Mouse (Mus musculus): Measurements from ENCODE around the gene Pigo. TPM values are rescaled to one million over a fixed set of nuclear protein-coding genes. Genes with fewer than 3 reads are reported as not detected.

The Pigo gene
- polyA plus RNA-seq, 1 experiment = 7.6 TPM

DNA sequence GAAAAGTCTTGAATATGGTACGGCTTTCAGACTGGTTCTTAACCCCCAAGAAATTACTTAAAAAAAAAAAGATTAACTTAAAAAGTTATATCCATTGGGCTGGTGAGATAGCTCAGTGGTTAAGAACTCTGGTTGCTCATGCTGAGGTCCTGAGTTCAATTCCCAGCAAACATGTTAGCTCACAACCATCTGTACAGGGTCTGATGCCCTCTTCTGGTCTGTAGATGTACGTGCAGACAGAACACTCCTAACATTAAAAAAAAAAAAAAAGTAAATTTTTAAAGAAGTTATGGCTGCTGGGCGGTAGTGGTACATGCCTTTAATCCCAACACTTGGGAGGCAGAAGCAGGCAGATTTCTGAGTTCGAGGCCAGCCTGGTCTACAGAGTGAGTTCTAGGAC lies 47.6 kb downstream of the Pigo start:
- Histone ChIP-seq H3K4me1 (peaks cover 5% of the 10 kb centered on the region; the same call in 1 of the 2 replicates), H3K9me3 (no peaks in the 10 kb centered on the region), H3K36me3 (replicated peaks; ENCODE audit: low read length) (peaks cover 58% of the 10 kb centered on the region), H3K4me3 (replicated peaks) (no peak overlapping the region), H3K27me3 (replicated peaks) (no peaks in the 10 kb centered on the region)
- TF ChIP-seq FLI1 (IDR thresholded peaks at IDR 0.05; ENCODE audit: low read length) (no peak), GATA1 (IDR thresholded peaks at IDR 0.05; ENCODE audit: borderline replicate concordance, low read length) (no peak)

GRCm38 (mm10) chr4:42973868-42974267 lies 51.8 kb downstream of the Pigo start:
- TF ChIP-seq FLI1 (IDR thresholded peaks at IDR 0.05; ENCODE audit: low read length) = no peak
- no peak for TF ChIP-seq GATA1 (IDR thresholded peaks at IDR 0.05; ENCODE audit: borderline replicate concordance, low read length)
- no peaks in the 10 kb centered on the region for H3K9me3 ChIP-seq

GRCm38 (mm10) chr4:42972952-42973351 lies 52.7 kb downstream of the Pigo start:
- no peak for TF ChIP-seq GATA1 (IDR thresholded peaks at IDR 0.05; ENCODE audit: borderline replicate concordance, low read length)
- TF ChIP-seq FLI1 (IDR thresholded peaks at IDR 0.05; ENCODE audit: low read length) = no peak
- H3K36me3 ChIP-seq (replicated peaks; ENCODE audit: low read length) = peaks cover 24% of the 10 kb centered on the region
- H3K27me3 ChIP-seq (replicated peaks) = peaks cover 2% of the 10 kb centered on the region
- H3K4me3 ChIP-seq (replicated peaks) = no peak overlapping the region
- no peaks in the 10 kb centered on the region for H3K4me1 ChIP-seq
- no peaks in the 10 kb centered on the region for H3K9me3 ChIP-seq

More at GRCm38 (mm10) chr4:42973868-42974267, 51.8 kb downstream of the Pigo start:
- Histone ChIP-seq H3K36me3 (replicated peaks; ENCODE audit: low read length) (peaks cover 28% of the 10 kb centered on the region), H3K4me1 (no peaks in the 10 kb centered on the region), H3K27me3 (replicated peaks) (peaks cover 2% of the 10 kb centered on the region), H3K4me3 (replicated peaks) (no peak overlapping the region)

GRCm38 (mm10) chr4:42969304-42969703 lies 56.3 kb downstream of the Pigo start, which contains the start of gene 1700022I11Rik:
Gene 1700022I11Rik, plus strand, starts transcription at chr4:42969604.
- TF ChIP-seq GATA1 (IDR thresholded peaks at IDR 0.05; ENCODE audit: borderline replicate concordance, low read length) (no peak), FLI1 (IDR thresholded peaks at IDR 0.05; ENCODE audit: low read length) (no peak)
- Histone ChIP-seq H3K4me3 (replicated peaks) (no peak within 1 kb of the TSS), H3K9me3 (no peaks in the 10 kb centered on the region)

More at GRCm38 (mm10) chr4:42969304-42969703, 56.3 kb downstream of the Pigo start, which contains the start of gene 1700022I11Rik:
- Histone ChIP-seq H3K36me3 (replicated peaks; ENCODE audit: low read length) (peaks cover 5% of the 10 kb centered on the region), H3K27me3 (replicated peaks) (peaks cover 7% of the 10 kb centered on the region), H3K4me1 (peaks cover 20% of the 10 kb centered on the region)

Other genes with a start within 250 kb of the Pigo start
- gene Fam205a1, start 171.9 kb downstream of the Pigo start, polyA plus RNA-seq (2012; ENCODE audit: insufficient read depth, low replicate concordance) = 0.07 TPM in 1 of 2 replicates, not detected in the other
- not detected in 2 replicates for gene Gm12394, start 169.0 kb downstream of the Pigo start, polyA plus RNA-seq (2012; ENCODE audit: insufficient read depth, low replicate concordance)
- gene Fam205c, start 151.6 kb downstream of the Pigo start, polyA plus RNA-seq (2012; ENCODE audit: insufficient read depth, low replicate concordance) = not detected in 2 replicates
- not detected in 2 replicates for gene Phf24, start 109.2 kb downstream of the Pigo start, polyA plus RNA-seq (2012; ENCODE audit: insufficient read depth, low replicate concordance)
- gene Dnajb5, start 76.0 kb downstream of the Pigo start, polyA plus RNA-seq (2012; ENCODE audit: insufficient read depth, low replicate concordance) = 0.77 TPM in 1 of 2 replicates, not detected in the other
- gene 1700022I11Rik, start 56.2 kb downstream of the Pigo start, polyA plus RNA-seq (2012; ENCODE audit: insufficient read depth, low replicate concordance) = not detected in 2 replicates
- gene Vcp, start 25.3 kb downstream of the Pigo start, polyA plus RNA-seq (2012; ENCODE audit: insufficient read depth, low replicate concordance) = 15.0 and 56.2 TPM in 2 replicates
- gene Fancg, start 15.3 kb downstream of the Pigo start, polyA plus RNA-seq (2012; ENCODE audit: insufficient read depth, low replicate concordance) = 4.9 and 7.4 TPM in 2 replicates
- 76.4 and 102 TPM in 2 replicates for gene Stoml2, start 5.9 kb upstream of the Pigo start, polyA plus RNA-seq (2012; ENCODE audit: insufficient read depth, low replicate concordance)
- 79.7 and 92.7 TPM in 2 replicates for gene Fam214b, start 20.4 kb upstream of the Pigo start, polyA plus RNA-seq (2012; ENCODE audit: insufficient read depth, low replicate concordance)
- 0.14 and 0.54 TPM in 2 replicates for gene Unc13b, start 33.1 kb upstream of the Pigo start, polyA plus RNA-seq (2012; ENCODE audit: insufficient read depth, low replicate concordance)
- gene Atp8b5, start 241.3 kb upstream of the Pigo start, polyA plus RNA-seq (2012; ENCODE audit: insufficient read depth, low replicate concordance) = not detected in 2 replicates